Mouse (Mus musculus) liver, embryonic 14.5 days (tissue): Measurements from ENCODE around the gene Zcchc17.

Source experiments
- CTCF ChIP-seq: IDR thresholded peaks from 2 replicates; pipeline ENCODE4 v1.5.1; 2016; ENCODE audit warnings: antibody characterized with exemption, low read depth, control low read depth
- EP300 ChIP-seq: IDR thresholded peaks from 2 replicates; pipeline ENCODE4 v1.6.1; 2016; ENCODE audit warnings: antibody characterized with exemption, low read depth

DNA sequence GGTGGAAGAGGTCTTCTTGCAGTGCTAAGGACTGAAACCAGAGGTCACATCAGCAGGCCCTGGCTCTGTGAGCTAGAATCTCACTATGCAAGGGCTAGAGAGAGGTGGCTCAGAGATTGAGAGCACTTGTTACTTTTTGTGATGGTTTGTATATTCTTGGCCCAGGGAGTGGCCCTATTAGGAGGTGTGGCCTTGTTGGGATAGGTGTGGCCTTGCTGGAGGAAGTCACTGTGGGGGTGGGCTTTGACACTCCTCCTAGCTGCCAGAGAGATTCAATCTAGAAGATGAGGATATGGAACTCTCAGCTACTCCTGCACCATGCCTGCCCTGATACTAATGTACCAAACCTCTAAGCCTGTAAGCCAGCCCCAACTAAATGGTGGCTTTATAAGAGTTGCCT is 1.8 kb downstream of the Zcchc17 start:
- TF ChIP-seq CTCF: no peak
- TF ChIP-seq EP300: no peak
